Mouse (Mus musculus) limb, embryonic 14.5 days (tissue): ENCODE measurements at regions not wholly inside any gene's neighbourhood (a gene's known extent, or its start where the extent isn't known, plus 50 kb on each side); places are given as distances from the start of the nearest gene placed in this dataset.
A peak's percentile ranks its signal among the peaks of the same experiment; 100 is the strongest.

ENCODE experiments used
- ATAC-seq: fragments of 200-750 bp; cut with Nextera tagmentation; 2 replicates; pipeline ENCODE4 v1.8.0; 2017; ENCODE audit warnings: low read depth, moderate number of reproducible peaks, moderate TSS enrichment; ENCODE audit not compliant: low FRiP score
- DNase-seq: peaks from one replicate; pipeline ENCODE4 v3.0.0-alpha.2; 2015; ENCODE audit warnings: low spot score
- H3K27ac ChIP-seq: fragments of 300-500 bp; sonication (generic); replicated peaks from 2 replicates; pipeline ENCODE4 v1.5.1; 2014; ENCODE audit warnings: low read depth, mild to moderate bottlenecking, low read length, moderate library complexity, mixed read lengths
- H3K27me3 ChIP-seq: fragments of 300-500 bp; sonication (generic); 2 replicates; pipeline ENCODE4 v1.6.1; 2014; ENCODE audit warnings: low read length, mixed read lengths; ENCODE audit not compliant: control insufficient read depth, insufficient read depth
- H3K36me3 ChIP-seq: fragments of 300-500 bp; sonication (generic); 2 replicates; pipeline ENCODE4 v1.6.1; 2014; ENCODE audit warnings: mild to moderate bottlenecking, low read length, moderate library complexity, mixed read lengths; ENCODE audit not compliant: control insufficient read depth, insufficient read depth
- H3K4me1 ChIP-seq: fragments of 300-500 bp; sonication (generic); 2 replicates; pipeline ENCODE4 v1.6.1; 2014; ENCODE audit warnings: antibody characterized with exemption, low read length, mixed read lengths; ENCODE audit not compliant: control insufficient read depth, insufficient read depth
- H3K4me2 ChIP-seq: fragments of 300-500 bp; sonication (generic); replicated peaks from 2 replicates; pipeline ENCODE4 v1.6.1; 2014; ENCODE audit warnings: low read depth, mild to moderate bottlenecking, low read length, moderate library complexity; ENCODE audit not compliant: severe bottlenecking
- H3K4me3 ChIP-seq: fragments of 300-500 bp; sonication (generic); replicated peaks from 2 replicates; pipeline ENCODE4 v1.5.1; 2014; ENCODE audit warnings: low read length
- H3K9ac ChIP-seq: fragments of 300-500 bp; sonication (generic); 2 replicates; pipeline ENCODE4 v1.6.1; 2014; ENCODE audit warnings: mild to moderate bottlenecking, low read depth, low read length, moderate library complexity; ENCODE audit not compliant: severe bottlenecking
- H3K9me3 ChIP-seq: fragments of 300-500 bp; sonication (generic); 2 replicates; pipeline ENCODE4 v1.6.1; 2016; ENCODE audit warnings: low read length; ENCODE audit not compliant: control insufficient read depth
- POLR2A ChIP-seq: fragments of 200-500 bp; IDR thresholded peaks from 2 replicates; pipeline ENCODE4 v1.8.0; 2012; ENCODE audit warnings: inconsistent platforms, mild to moderate bottlenecking, moderate library complexity, borderline replicate concordance; ENCODE audit not compliant: insufficient read depth, insufficient read length; ENCODE audit errors: extremely low read depth
- WGBS: fragments of 180-500 bp; shearing (Covaris S2); extraction: QIAGEN DNeasy Blood & Tissue Kit; methylation state at CpG from one replicate; pipeline ENCODE4 v1.1.7; 2014; 5-methylcytosine and 5-hydroxymethylcytosine counted together

- Histone ChIP-seq H3K27me3 (no peaks in the 10 kb centered on the region), H3K4me2 (no peak overlapping the region), H3K4me1 (no peaks in the 10 kb centered on the region), H3K9ac (no peak overlapping the region), H3K36me3 (no peaks in the 10 kb centered on the region), H3K9me3 (no peaks in the 10 kb centered on the region), H3K4me3 (no peak overlapping the region), H3K27ac (no peak overlapping the region)
- no peak for TF ChIP-seq POLR2A
- ATAC-seq (no peak), DNase-seq (no peak)
- WGBS, result 74% methylated on average over 6 of the region's 6 CpGs
Observed at GRCm38 (mm10) chr13:71489773-71490172, 473.8 kb downstream of the Irx1 start.

DNA sequence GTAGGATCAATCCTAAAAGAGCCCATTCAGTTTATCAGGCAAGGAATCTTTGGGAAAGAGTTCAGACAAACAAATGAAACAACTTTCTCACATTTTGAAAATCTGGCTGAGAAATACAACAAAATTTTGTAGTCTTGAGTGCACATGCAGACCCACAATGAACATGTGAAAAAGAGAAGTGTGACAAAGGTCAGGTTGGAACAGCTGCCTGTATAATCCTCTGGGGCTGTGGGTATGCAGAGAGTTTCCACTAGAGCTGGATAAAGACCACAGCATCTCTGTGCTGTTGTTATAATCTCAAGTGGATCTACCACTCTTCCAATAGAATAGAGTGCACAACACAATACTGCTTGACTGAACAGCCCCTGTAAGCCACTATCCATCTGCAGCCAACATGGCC lies 482.3 kb downstream of the Irx1 start:
- Histone ChIP-seq H3K9me3 (no peaks in the 10 kb centered on the region), H3K4me3 (no peak overlapping the region), H3K27ac (no peak overlapping the region), H3K4me2 (no peak overlapping the region), H3K36me3 (no peaks in the 10 kb centered on the region), H3K27me3 (no peaks in the 10 kb centered on the region), H3K4me1 (0 out of 2 replicates have a peak, but pooled peaks cover 3% of the 10 kb centered on the region), H3K9ac (no peak overlapping the region)
- TF ChIP-seq POLR2A, result no peak
- no peak for ATAC-seq
- no peak for DNase-seq

DNA sequence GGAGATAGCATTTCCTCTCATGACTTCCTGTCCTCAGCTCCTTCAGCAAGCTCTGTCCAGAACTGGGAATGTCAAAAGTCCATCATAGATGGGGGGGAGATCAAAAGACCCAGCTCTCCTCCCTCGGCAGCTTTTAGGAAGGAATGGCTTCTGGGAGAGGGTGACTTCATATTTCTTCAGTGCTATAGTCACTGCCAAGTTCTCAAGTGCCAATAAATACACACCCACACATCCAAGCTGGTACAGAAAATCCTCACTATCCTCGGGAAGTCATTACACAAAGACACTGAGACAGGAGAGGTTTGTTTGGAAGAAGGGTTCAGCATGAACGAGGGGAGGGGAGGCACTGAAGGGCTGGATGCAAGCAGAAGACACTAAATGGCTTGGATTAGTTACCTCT lies 502.0 kb downstream of the Irx1 start:
- no peaks in the 10 kb centered on the region for H3K36me3 ChIP-seq
- H3K4me3 ChIP-seq, result no peak overlapping the region
- H3K9ac ChIP-seq, result no peak overlapping the region
- no peak for ATAC-seq
- no peak for DNase-seq
- no peak for TF ChIP-seq POLR2A
- no peaks in the 10 kb centered on the region for H3K9me3 ChIP-seq
- H3K27ac ChIP-seq, result no peak overlapping the region
- 61% methylated on average over 3 of the region's 3 CpGs for WGBS
- no peaks in the 10 kb centered on the region for H3K27me3 ChIP-seq
- H3K4me1 ChIP-seq, result peaks cover 9% of the 10 kb centered on the region
- H3K4me2 ChIP-seq, result no peak overlapping the region

GRCm38 (mm10) chr13:71460607-71461006 lies 502.9 kb downstream of the Irx1 start:
- Histone ChIP-seq H3K9ac (no peak overlapping the region), H3K27ac (no peak overlapping the region), H3K4me3 (no peak overlapping the region), H3K9me3 (no peaks in the 10 kb centered on the region), H3K36me3 (no peaks in the 10 kb centered on the region), H3K4me1 (peaks cover 9% of the 10 kb centered on the region), H3K4me2 (no peak overlapping the region), H3K27me3 (peaks cover 3% of the 10 kb centered on the region; the same call in 1 of the 2 replicates)
- ATAC-seq (no peak), DNase-seq (no peak)
- TF ChIP-seq POLR2A, result no peak
- 88% methylated on average over 2 of the region's 2 CpGs for whole genome bisulfite sequencing

GRCm38 (mm10) chr13:71460097-71460496 lies 503.4 kb downstream of the Irx1 start:
- Histone ChIP-seq H3K4me2 (no peak overlapping the region), H3K36me3 (no peaks in the 10 kb centered on the region), H3K9ac (no peak overlapping the region), H3K27ac (no peak overlapping the region), H3K9me3 (no peaks in the 10 kb centered on the region), H3K27me3 (peaks cover 3% of the 10 kb centered on the region; the same call in 1 of the 2 replicates), H3K4me1 (peaks cover 9% of the 10 kb centered on the region), H3K4me3 (no peak overlapping the region)
- WGBS, result 60% methylated on average over 9 of the region's 9 CpGs
- no peak for TF ChIP-seq POLR2A
- ATAC-seq (no peak), DNase-seq (no peak)

DNA sequence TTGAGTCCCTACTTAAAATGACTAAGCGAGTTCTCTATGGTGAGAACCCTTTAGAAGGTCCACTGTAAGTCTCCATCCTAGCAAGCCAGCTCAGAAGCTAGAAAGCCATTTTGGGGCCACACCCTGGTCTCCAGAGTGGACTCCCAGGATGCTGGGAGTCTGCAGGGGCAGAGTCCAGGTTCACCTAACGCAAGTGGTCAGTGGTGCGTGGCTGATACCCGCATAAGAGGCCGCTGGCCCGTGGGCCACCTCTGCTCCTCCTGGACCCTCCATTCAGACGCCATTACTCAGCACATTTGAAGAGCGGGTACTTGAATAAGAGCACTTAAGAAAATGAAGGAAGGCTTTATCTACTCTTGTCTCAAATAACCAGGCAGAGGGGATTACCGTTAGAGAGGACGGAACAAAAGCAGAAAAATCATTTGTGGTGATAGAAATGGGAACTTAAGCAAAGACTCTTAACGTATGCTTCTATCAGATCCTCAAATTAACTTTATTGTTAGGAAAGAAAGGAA lies 504.4 kb downstream of the Irx1 start:
- H3K27ac ChIP-seq, result peak overlapping the region; percentile 22; the same call in 1 of the 2 replicates
- no peaks in the 10 kb centered on the region for H3K9me3 ChIP-seq
- TF ChIP-seq POLR2A, result no peak
- H3K4me3 ChIP-seq, result no peak overlapping the region; the same call in 1 of the 2 replicates
- ATAC-seq (no peak), DNase-seq (no peak)
- H3K4me2 ChIP-seq, result peak overlapping the region; percentile 46
- peaks cover 3% of the 10 kb centered on the region; the same call in 1 of the 2 replicates for H3K27me3 ChIP-seq
- peaks cover 9% of the 10 kb centered on the region for H3K4me1 ChIP-seq
- no peak overlapping the region for H3K9ac ChIP-seq
- 43% methylated on average over 11 of the region's 11 CpGs for WGBS
- no peaks in the 10 kb centered on the region for H3K36me3 ChIP-seq
